Mouse (Mus musculus) kidney, adult 2 months (tissue): ENCODE results near the gene Acot7.

Experiments used
- CTCF ChIP-seq: fragments of 200-500 bp; conservative IDR thresholded peaks from 2 replicates; pipeline ENCODE4 v1.5.1; 2011; ENCODE audit warnings: low read depth, mild to moderate bottlenecking, control low read depth, low read length, moderate library complexity, mixed read lengths; ENCODE audit not compliant: insufficient read depth, insufficient read length
- POLR2A ChIP-seq: fragments of 200-500 bp; IDR thresholded peaks from one replicate; pipeline ENCODE4 v1.6.1; 2011; ENCODE audit warnings: low read depth, low read length, control low read depth

- TF ChIP-seq POLR2A = no peak
- no peak for TF ChIP-seq CTCF
Observed at GRCm38 (mm10) chr4:152300375-152300774, 122.4 kb downstream of the Acot7 start.
